Mouse (Mus musculus): Measurements from ENCODE around the gene Vmac.

Gene Vmac

DNA sequence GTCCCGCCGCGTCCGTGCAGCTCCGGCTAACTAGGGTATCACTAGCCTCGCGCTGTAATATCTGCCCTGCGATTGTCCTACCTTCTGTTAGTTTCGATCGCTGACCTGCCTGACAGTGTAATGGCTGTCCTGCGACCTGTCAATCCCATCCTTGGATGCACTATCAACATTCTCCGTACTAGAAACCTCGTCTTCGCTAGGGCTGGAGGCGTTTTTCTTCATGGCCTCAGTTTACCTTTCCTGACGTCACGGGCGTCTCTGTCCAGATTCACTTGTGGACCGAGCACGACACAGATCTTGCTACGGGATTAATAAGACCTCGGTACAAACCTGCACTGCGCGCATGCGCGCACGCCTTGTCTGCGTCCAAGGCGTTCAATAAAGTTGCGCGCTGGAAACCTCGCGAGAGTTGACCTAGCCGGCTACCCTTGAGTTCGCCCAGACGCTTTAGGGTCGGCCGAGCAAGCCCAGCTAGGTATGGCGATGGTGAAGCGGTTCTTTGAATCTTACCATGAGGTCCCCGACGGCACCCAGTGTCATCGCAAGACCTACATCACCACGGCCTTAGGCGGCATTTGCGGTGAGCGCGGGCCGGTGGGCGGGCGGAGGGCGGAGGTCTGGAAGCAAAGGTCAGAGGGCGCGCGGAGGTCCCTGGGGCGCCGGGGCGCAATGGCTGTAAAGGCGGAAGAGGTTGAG is at the start of gene Vmac, which contains the start of gene Ndufa11:
TSS of gene Vmac (minus strand) at position 660 of the 696 bp plus-strand sequence.
TSS of gene Ndufa11 (plus strand) at position 405 of the 696 bp plus-strand sequence.
- DNase-seq (ENCODE audit: low spot score) = peak; percentile 98

DNA sequence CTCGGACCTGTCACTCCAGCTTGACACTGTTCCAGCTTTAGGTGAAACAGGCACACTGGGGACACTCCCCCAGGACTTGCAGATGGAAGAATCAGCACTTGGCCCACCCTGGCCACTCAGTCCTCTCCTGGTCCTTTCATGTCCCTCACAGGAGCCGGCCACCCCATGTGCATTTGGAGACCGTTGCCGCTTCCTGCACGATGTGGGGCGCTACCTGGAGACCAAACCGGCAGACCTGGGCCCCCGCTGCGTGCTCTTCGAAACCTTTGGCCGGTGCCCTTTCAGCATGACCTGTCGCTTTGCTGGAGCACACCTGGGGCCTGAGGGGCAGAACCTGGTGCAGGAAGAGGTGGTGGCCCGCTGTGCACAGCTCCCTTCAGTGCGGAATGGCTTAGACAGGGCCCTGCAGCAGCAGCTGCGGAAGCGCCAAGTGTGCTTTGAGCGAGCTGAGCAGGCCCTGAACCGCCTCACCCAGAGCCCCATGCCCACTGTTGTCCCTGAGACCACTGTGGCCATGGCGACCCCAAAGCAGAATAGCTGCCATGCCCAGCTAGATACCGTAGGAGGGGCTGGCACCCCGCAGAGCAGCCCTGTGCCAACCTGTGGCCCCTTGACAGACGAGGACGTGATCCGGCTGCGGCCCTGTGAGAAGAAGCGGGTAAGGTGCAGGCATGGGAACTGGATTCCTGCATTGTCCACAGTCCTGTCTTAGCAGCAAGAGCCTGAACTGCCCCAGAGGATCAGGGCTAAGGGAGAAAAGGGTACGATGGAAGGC is 49.0 kb upstream of the Vmac start:
- DNase-seq (ENCODE audit: low spot score) = no peak

DNA sequence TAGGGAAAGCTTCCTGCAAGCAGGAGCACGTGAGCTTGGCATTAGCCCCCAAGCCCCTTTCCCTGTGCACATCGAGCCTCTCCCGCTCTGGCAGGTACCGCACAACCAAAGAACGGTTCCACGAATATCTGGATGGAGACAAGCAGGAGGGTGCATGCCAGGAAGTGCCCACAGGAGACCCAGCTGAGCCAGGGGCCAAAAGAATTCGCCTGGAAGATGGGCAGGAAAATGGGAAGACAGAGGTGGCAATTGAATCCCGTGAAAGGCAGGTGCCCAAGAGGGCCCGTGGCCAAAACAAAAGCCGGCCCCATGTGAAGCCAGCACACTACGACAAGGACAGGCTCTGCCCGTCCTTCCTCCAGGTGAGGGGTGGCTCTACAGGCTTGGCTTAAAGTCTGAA is 47.6 kb upstream of the Vmac start:
- no peak for DNase-seq (ENCODE audit: low spot score)

DNA sequence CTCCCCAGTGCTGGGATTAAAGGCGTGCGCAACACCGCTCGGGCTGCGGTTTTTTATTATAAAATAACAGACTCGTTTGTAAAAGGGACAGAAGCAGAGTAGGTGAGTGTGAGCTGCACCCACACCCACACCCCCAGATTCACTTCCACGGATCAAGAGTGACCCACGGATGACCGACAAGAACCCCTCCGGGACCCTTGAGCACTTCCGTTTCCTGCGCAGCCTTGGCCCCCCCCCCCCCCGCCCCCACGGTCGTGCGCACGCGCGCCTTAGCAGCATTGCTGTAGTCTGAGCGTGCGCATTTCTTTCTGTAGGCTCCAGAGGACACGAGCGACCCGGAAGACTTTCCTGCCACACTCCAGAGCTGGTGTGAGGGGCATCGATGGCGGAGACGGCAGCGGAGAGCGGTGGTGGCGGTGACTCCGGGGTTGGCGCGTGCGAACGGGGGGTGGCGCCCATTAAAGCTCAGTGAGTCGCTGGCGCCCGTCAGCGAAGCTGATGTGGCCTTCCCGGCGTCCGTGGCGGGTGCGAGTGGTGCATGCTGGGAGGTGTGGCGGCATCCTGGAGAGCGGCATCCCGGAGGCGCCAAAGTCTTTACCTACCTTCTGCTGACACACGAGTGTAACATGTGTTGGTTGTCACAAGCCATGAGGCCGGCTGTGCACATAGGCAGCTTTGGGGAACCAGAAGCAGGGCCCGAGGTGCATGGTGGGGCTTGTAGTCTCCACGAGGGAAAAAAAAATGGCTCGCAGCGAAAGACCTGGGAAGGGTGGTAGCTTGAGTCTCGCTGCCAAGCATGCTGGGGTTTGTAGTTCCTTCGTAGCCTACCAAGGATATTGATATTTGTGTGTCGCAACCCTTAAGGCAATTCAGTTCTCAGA is 46.9 kb upstream of the Vmac start, which contains the start of gene Dus3l:
TSS of gene Dus3l (plus strand) at position 284 of the 881 bp plus-strand sequence.
- peak; percentile 86 for DNase-seq (ENCODE audit: low spot score)

DNA sequence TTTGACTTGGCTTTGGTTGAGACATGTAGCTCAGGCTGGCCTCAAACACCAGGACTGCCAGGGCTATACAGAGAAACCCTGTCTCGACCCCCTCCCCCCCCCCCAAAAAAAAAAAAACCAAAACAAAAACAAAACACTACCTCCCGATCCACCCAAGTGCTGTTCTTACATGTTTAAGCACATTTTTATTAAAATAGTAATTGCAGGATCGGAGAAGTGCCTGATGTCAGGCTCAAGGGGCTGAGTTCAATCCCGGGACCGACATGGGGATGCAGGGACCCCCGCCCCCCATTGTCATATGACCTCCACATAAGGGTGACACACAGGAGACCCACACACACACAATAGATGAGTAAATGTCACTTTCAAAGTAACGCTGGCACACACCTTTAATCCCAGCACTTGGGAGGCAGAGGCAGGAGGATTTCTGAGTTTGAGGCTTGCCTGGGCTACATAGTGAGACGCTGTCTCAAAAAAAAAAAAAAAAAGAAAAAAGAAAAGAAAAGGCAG is 46.0 kb upstream of the Vmac start:
- no peak for DNase-seq (ENCODE audit: low spot score)

DNA sequence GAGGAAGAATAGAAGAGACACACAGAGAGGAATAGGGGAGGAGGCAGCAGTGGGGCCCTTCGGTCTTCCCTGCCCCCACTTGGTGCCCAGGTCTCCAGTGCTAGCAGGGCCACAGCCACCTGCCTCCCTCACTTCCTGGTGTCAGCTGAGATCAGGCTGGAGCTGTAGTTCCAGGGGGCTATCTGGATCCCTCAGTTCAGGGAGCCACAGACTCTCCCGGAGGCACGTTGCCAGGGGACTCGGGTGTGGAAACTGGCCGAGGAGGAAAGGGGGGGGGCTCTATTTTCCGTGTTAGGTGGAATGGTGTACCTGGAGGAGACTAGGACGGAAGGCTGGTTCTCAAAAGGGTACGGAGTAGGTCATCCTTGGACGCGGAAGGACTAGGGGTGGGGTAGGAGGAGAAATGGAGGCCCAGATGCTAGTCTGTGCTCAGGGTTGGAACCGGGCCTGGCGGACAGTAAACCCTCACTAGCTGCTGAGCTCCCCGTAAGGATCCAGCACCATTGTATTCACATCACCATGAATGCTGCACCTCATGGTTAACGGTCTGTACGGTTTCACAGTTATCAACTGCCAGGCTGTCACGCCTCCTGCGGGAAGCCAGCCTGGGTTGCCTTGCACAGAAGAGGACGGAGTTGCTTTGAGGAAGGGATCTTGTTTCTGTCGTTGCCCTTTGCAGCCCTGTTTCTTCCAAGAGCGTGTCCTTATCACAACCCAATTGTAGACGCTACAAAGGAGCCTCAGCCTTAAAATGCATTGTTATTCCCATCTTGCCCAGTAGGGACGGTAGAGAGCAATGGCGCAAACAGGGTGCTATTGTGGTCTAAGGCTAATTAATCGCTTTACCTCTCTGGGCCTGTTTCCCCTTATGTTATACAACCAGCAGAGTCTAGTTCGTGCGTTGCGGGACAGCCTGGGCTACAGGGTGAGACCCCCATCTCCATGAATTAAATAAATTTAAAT is 45.2 kb upstream of the Vmac start:
- peak; percentile 94 for DNase-seq (ENCODE audit: low spot score)

DNA sequence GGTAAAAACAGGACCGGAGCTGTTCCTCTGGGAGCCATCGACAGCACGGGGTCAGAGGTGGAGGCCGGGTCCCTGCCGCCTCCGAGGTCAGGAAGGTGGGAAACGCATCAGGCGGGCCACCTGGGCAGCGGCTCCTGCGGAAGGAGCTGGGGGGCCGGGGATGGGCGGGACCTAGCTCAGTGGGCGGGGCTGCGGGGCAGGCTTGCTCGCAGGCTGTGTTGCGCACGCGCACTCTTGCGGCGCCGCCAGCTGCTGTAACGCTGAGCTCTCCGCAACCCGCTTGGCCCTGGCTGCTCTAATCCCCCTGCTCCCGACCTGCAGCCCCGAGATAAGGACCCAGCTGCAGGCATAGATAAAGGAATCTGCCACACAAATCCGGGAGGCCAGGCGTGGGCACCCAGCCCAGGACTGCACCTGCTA is 44.2 kb upstream of the Vmac start:
- DNase-seq (ENCODE audit: low spot score) = peak; percentile 95

DNA sequence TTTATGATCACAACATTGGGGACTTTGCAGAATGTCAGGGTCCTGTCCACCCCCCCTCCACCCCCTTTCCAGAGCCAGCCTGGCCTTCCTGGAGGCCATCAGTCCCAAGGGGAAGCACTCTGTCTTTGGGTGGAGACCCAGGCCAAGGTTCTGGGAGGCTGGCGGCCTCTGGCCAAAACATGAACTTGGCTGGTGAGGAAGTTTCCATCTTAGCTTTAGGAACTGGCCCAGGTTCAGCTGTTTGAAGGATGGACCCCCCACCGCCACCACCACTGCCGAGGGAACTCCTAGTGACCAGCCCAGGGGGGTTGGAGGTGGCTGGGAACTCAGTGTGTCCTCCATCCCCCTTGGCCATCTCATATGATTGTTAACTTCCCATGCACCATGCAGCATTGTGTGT is 43.3 kb upstream of the Vmac start:
- DNase-seq (ENCODE audit: low spot score) = no peak

DNA sequence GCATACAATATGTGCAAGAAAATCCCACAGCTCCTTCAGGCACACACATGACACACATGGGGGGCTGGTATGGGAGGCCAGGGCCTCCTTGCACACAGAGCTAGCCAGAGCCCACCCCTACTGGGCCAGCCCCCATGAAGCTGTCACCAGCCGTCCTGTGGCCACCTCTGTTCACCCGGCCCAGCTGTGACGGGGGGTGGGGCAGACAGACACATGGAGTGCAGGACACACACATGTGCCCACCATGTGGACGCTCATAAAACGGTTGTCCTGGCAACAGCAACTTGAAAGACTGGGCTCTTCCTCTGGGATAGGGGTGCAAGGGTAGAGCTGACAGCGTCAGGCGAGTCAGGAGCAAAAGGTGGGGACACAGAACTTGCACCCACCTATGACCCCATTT is 41.4 kb upstream of the Vmac start:
- DNase-seq (ENCODE audit: low spot score) = no peak

DNA sequence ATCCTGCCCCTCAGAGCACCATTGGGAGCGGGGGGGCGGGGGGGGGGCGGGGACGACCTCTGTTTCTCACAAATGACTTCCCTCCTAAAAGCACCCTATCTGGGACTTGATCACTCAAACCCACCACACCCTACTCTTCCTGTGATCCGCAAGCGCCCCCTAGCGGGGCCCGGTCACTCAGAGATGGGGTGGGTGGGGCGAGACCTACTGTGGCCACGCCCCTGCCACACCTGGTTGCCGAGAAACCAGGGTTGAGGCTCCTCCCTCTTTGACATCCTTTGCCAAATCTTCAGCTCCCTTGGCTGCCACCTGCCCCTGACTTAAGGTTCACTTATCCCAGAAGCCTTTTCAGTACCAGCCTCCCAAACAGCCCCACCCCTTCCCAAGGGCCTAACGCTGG is 40.3 kb upstream of the Vmac start:
- DNase-seq (ENCODE audit: low spot score) = peak; percentile 82

DNA sequence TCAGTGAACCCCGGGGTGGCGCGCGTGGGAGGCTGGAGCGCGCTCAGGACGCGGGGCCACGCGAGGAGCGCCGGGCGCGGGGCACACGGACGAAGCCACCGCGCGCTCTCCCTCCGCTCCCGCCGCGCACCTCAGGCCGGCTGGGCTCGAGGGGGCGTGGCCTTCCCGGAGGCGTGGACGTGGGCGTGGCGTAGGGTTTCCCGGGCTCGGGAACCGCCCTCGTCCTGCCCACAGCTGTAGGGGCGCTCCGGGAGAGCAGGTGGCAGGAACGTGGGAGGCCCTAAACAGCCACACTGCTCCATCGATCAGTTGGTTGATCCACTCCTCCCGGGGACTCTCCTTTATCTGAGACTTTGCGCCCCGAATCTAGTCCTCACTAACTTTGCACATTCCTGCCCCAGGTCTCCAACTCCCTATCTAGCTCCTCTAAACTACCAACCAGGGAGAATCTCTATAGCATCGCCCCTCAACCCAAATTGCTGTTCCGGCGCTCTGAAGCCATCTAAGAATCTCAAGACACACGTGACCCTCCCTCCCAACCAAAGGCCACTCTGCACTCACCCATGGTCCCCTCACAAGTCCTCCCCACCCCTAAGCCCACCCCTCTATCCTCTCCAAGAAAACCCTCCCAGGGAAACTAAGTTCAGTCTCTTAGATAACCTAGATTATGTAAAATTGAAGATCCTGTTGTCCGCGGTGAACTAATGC is 39.7 kb upstream of the Vmac start, which contains the start of gene Nrtn:
TSS of gene Nrtn (minus strand) at position 115 of the 708 bp plus-strand sequence.
- DNase-seq (ENCODE audit: low spot score) = peak; percentile 85

DNA sequence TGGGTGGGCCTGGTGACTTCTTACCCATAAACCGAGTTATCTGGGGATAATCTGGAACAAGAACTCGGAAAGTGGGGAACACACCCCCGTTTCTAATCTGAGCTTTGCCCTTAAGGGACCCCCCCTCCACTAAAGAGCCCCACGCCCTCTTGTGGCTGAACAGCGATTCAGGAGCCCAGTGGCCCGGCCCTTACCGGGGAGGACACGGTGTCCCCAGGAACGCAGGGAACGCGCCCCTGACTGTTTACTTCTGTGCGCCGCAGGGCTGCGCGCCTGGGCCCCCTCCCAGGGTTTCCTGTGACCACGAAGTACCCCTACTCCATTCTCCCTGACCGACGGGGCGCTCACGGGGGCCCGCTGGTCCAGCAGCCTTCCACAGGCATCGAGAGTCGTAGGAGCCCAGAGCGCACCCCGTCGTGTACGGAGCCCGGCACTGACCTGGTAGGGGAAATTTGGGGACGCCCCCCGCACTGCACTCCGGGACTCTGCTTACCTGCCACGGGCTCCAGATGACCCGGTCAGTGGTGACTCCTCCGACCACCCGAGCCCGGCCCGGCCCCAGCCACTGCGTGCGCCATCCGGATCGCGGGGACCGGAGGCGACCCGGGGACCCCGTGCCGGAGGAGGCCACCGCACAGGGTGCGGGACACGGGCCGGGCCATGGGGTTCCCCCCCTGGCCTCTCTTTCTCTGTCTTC is 39.0 kb upstream of the Vmac start:
- DNase-seq (ENCODE audit: low spot score) = no peak

DNA sequence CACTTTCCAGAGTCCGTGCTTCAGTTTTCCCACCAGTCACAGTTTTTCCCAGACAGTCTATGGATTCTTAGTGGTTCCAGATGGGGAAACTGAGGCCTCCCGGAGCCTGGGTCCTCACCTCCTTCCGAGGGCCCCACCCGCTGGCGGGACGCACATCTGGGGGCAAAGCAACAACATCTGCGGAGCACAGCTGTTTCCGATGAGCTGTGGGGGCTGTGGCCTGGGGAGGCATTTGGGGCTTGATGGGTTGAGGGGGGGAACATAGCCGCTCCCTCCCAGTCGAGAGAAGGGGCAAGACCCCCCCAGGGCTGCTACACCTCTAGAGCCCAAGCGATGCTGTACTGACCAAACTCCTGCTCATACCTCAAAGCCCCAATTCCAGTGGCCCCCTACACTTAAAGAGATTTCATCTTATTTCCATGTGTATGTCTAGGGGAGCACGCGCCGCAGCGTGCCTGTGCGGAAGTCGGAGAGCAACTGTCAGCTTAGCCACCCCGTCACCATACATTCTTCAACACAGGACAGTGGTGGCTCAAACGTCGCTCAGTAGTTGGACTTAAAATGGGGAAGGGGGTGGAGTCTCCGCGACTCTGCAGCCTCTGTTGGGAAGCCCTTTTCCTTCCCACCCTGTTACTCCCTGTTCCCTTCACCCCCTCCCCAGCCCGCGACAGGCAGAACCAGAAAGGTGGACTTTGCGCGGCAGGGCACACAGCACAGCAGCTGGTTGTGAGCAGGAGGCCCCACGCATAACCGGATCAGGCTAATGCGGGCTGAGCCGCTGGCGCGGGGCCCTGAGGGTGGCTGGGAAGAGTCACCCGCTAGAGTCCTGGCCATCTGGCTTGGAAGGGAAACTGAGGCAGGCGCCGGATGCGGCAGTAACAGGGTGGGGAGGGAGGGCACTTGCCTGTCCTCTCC is 36.7 kb upstream of the Vmac start:
- no peak for DNase-seq (ENCODE audit: low spot score)

DNA sequence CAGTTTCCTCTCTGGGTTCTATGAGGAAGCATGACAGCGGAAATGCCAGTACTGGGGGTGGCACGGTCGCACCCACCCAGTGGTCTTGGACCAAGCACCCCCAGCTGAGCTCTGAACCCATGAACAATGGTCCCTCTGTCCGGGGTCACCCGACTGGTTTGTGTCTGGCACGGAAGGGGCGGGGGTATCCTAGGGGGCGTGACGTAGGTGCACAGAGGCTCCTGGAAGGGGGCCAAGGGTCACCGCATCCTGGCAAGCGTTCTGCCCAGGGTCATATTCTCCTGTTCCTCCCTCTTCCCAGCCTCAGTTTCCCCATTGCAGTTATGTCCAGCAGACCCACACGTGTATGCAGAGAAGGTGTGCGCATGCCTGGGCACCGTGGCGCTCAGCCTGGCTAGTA is 35.6 kb upstream of the Vmac start:
- DNase-seq (ENCODE audit: low spot score) = no peak

DNA sequence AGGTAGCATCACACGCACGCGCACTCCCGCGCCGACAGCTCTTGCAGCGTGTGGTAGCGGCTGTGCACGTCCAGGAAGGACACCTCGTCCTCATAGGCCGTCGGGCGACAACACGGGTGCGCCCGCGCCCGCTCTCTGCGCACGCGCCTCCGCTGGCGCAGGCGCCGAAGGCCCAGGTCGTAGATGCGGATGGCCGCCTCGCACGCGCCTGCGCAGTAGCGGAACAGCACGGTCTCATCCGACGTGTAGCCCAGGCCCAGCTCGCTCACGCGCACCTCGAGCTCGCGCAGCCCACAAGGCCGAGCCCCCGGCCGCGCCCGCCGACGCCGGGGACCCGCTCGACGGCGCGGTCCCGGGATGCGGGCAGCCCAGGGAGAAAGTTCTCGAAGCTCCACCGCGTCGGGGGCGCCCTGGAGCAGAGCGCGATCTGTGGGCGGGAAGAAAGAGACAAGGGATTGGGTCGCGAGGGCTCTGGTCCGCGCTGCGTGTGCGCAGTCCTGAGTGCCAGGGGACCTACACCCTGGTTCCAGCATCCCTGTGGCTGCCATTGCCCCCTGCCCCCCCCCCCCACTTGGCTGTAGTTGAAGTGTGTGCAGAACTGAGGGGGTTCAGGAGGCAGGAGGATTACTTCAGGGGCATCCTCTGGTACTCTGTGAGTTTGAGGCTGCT is 33.7 kb upstream of the Vmac start:
- no peak for DNase-seq (ENCODE audit: low spot score)

DNA sequence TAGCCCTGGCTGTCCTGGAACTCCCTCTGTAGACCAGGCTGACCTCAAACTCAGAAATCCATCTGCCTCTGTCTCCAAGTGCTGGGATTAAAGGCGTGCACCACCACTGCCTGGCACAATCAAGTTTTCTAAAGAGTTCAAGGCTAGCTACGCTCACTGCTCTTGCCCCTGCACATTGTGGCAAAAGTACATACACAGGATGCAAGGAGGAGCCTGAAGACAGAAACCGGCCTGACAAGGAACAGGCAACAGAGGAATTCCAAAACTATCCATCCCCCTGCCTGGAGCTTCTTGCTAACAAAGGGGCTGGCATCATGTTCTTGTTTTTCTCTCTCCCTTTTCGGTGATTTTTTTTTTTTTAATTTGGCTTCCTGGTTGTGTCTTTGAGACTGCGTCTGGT is 26.4 kb upstream of the Vmac start:
- DNase-seq (ENCODE audit: low spot score) = no peak

DNA sequence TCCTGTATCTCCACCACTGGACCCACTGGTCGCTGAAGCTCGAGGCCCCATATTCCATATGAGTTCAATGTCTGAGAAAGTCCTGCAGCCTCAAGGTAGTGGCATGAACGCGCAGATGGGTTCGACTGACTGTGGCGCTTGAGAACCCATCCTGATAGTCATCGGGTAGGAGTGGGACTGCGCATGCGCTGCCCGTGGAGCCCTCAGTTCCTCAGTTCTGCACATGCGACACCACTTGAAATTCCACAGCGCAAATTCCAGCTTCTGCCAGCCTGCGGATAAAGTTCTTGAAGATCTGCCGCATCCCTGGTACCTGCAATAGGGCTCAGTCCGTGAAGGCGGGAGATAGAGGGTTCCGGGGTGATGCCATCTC is 23.0 kb upstream of the Vmac start:
- DNase-seq (ENCODE audit: low spot score) = no peak

Measured in c-Kit-positive CD71-positive TER-119-positive erythroid progenitor cells, embryonic 14.5 days (primary cell).